Mouse (Mus musculus) heart, postnatal 4 days (tissue): ENCODE data around the gene Camk2n1. TPM values are rescaled to one million over a fixed set of nuclear protein-coding genes. Genes with fewer than 3 reads are reported as not detected.

Experiments used
- DNase-seq: peaks from one replicate; pipeline ENCODE4 v3.0.0; 2021
- total RNA-seq, 2 experiments: library from RNA; stranded (reverse); gene quantifications; 2 replicates each; pipeline ENCODE4 v1.2.3; 2021

The Camk2n1 gene
- total RNA-seq, 2 experiments from 2014 or later = 6.8 to 8.0 TPM

DNA sequence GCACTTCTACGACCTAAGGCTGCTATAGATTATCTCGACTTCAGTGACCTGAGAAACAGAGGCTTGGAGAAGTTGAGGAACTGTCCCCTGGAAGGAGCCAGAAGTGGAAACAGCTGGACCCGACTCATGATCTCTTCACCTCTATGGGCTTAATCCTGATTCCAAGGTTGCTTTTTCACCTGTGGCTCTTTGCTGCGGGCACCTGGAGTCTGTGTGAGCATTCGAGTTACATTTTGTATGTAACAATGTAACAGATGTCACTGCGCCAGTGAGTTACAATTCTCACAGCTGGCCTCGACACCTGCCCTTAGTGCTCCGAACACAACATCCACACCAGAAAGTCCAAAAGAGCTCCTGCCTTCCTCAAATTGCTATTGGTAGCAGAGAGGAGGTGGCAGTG lies 11.3 kb downstream of the Camk2n1 start:
- DNase-seq = no peak

DNA sequence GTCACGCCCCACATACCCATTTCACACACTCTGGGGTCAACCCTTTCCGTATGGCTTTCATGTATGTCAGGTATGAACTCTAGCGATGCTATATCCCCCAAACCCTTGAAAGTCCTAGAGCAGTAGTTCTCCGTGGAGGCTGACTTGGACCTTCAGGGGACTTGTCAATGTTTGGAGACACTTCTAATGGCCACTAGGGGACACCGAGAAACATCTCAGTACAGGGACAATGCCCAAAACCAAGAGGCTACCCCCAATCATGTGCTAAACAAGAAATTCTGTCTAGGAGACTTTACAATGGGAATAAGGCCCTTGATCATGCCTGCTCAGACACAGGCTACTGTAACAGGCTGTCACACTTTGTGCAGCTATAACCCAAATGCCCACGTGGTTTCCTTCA lies 12.6 kb downstream of the Camk2n1 start:
- DNase-seq = no peak

DNA sequence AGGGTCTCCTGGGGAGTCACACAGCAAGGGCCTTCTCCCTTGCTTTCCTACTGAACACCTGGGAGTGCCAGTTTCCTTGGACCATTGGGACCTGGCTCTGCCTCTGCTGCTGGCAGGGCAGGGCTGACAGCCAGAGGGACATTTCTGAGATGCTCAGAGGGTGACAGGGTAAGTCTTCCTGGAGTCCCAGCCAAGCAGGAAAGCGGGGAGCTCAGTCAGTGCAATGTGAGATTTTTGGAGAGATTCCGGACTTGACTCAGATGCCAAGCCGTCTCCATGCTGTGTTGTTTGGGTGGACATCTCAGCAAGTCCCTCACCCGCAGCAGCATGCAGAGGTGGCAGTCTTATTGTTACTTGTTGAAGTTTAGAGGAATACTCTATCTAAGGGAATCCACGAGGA lies 13.3 kb downstream of the Camk2n1 start:
- no peak for DNase-seq

DNA sequence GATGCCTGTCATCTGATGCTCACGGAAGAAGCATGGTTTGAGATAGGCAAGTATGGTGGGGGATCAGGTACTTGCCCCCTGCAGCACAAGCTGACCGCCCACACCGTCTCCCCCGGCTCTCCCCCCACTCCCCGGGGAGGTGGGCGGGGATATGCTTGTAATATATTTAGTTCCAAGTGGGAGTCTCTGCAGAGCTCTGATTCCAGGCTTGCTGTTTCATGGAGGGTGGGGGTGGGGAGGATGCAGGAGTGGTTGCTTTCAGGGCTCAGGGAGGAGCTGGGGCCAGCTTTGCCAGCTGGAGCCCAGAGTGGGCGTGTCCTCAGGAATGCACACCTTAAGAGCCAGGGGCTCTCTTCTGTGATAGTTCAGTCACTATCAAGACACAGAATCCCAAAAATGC lies 15.0 kb downstream of the Camk2n1 start:
- peak; percentile 49 for DNase-seq

DNA sequence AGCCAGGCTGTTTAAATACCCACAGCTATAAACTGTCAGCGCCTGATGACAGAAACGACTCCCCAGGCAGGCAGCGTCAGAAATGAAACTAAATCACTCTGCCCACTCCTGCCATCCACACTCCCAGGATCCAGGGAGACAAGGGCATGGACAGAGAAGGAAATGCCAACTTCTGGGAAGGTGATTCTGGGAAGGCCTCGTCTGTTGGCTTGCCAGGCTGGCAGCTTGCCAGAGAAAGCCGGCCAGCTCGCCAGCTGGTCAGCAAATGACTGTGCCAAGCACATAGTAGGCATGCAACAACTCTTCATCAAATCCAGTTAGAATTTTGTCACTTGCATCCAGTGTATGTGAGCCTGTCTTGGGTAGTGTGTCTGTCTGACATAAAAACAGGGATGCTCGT lies 17.1 kb downstream of the Camk2n1 start:
- no peak for DNase-seq

DNA sequence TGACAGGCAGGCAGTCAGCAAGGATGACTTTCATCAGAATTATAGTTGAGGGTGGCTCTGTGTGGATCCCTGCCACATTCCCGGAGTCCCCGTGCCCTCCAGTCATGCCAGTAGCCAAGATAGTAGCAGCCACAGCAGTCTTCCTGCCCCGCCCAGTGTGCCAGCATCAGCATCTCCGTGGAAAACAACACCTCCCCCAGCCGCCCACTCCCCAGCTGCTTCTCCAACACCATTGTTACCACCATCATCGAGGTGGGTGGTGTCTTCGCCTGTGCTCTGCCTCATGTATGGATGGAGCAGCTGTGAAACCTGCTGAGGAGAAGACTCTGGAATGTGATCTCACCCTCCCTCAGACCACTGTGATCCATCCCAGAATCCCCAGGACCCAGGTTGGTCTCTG lies 25.5 kb downstream of the Camk2n1 start:
- DNase-seq = no peak

DNA sequence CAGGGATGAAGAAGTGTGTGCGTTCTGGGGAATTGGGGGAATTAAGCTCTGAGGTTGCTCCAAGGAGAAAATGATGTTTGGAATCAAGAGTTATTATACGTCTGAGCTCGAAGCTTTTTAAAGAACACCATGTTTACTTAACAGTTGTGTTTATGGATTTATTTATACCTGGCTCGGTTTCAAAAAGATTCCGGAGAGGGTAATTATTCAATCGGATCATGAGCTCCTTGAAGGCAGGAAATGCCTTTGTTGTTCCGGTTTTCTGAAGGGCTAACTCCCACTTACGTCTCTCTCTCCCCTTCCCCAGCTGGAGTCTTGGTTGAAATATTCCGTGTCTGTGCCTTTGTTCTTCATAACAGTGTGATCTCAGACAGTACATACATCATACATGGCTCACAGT lies 26.8 kb downstream of the Camk2n1 start:
- DNase-seq = no peak

DNA sequence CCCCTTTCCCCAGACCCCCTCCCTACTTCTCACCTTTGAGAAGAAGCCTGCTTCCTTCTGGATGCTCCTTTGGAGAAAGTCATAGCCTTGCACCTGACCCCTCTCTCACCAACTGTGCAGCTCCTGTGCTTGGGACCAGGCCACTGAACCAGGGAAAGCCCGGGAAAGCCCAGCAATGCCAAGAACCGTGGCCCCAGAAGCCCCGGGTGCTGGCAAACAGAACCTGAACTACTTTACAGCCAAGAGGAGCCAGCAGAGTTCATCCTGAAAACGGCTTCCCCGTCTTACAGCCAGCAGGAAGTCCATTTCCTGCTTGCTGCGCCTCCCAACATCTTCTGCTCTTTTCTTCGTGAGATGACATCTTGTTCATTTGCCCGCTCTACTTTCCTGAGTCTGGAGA lies 28.6 kb downstream of the Camk2n1 start:
- DNase-seq = no peak

DNA sequence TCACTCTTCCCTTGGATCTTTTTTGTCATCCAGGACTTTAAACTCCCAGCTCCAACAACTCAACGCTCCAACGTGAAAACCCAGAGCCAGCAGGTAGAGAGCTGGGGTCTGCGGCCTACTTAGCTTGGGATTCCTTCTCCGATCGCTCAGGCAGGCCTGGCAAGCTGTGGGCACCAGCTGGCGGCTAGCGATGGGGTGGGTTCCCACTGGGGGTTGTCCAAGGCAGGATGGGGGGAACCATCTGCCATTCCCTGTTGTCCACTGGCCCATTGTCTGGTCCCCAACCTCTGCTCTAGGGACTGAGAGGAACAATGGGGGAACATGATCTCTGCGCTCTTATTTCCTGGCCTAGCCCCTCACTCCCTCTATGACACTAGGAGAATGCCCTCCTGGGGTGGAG lies 34.1 kb downstream of the Camk2n1 start:
- DNase-seq = no peak

DNA sequence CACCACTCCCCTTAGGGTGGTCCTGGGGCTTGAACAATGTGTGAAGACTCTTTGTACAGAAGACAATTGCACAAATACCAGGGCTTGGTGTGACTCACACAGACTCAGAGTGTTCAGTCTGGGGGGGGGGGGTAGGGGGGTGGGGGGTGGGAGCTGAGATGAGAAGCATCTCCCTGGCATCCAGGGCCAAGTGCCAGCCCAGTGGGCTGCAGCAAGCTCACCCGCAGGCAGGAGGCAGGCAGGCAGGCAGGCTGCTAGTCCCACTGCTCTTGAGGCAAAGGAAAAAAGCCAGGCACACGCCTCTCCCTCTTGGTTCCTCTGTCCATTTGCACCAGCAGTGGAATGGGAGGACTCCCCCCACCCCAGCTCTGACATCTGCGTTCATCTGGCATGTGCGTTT lies 37.0 kb downstream of the Camk2n1 start:
- no peak for DNase-seq

DNA sequence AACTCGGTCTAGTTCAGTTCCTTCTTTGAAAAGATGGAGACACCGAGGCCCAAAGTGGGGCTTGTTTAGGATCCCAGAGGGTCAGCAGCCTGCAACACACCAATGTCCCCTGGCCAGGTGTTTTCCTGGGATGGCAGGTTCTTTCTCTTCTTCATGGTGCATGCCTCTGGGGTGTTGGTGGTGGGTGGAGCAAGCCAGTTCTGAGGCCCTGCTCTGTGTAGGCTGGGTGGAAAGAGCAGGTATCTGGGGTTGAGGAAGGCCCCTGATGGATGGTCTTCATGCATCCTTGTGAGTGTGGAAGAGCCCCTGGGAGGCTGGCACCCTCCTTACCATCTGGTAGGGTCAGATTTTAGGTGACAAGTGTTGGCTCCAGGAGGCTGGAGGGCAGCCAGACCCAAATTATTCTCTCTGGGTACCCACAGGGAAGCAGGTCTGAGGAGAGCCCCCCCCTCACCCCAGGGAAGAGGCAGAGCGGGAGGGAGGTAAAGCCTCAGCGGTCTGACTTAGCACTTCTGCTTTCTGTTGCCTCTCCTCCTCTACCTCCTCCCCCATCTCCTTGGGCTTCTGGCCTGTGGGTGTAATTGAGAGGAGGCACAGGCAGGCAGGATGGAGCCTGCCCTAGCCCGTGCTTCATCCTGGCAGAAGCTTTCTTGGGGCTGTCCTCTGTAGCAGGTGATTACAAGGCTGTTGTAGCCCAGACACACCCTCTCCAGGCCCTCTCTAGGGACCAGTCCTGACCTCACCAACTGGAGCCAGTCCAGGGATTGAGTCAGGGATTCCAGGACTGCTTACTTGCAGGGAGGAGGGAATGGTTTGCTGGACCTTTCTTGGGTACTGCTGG lies 39.3 kb downstream of the Camk2n1 start:
- DNase-seq = peak; percentile 89

DNA sequence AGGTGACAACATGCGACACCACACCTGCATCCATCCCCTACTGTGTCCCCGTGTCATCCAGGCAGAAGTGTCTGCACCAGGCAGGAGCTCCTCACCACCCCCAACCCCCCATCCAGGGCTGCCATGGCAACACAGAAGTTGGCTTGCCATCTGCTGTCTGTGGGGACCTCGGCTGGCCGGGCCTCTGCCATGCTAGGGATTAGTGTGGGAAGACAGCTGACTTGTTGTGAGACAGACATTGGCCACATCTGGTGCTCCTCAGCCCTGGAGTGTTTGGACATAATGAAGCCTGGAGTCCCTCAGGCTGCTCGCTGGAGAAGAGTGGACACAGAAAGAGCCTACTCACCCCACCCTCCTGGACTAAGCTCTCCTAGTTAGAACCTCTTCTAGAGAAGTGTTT lies 40.8 kb downstream of the Camk2n1 start:
- peak; percentile 47 for DNase-seq

DNA sequence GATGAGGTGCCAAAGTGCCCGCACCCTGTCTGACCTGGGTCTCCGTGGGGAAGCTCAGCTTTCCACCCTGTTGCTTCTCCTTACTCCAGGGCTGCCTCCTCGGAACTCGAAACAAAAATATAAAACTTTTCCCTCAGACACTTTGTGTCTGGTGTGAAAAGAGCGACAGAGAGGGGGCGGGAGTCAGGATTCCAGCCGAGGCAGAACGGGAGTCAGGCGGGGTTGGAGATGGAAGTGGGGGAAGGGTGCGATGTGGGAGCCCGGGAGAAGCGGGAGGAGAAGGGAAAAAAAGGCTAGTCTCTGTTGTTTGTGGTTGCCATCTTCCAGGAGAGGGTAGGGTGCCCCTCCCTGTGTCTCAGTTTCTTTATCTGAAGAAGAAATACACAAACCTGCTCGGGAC lies 41.7 kb downstream of the Camk2n1 start:
- peak; percentile 55 for DNase-seq

DNA sequence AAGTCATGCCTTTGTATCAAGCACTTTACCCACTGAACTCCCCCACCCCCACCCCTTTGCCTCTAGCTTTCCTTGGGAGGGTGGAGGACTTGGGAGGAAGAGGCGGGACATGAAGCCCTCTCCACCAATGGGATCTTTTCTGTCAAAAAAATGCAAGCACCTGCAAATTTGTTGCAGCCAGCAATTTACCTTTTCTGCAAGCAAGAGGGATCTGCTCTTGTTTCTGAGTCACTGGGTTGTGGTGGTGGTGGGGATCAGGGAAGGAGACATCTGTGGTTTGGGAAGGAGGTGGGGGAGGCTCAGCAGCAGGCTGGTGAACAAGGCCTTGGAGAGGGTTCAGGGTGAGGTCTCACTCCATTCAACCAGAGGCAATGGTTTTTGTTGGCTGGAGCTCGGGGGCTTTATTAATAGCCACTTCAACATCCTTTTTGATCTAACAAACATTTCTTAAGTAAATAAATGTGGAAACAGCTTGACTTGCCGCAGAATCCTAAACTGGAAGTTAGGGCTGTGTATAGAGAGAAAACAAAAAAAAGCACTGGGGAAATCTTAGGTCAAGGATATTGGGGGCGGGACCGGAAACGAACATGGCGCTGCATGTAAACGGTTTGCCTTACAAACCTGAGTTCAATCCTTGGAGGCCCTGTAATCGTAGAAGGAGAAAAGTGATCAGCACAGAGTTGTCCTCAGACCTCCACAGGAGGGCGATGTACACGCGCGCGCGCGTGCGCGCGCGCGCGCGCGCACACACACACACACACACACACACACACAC lies 42.8 kb downstream of the Camk2n1 start:
- no peak for DNase-seq

DNA sequence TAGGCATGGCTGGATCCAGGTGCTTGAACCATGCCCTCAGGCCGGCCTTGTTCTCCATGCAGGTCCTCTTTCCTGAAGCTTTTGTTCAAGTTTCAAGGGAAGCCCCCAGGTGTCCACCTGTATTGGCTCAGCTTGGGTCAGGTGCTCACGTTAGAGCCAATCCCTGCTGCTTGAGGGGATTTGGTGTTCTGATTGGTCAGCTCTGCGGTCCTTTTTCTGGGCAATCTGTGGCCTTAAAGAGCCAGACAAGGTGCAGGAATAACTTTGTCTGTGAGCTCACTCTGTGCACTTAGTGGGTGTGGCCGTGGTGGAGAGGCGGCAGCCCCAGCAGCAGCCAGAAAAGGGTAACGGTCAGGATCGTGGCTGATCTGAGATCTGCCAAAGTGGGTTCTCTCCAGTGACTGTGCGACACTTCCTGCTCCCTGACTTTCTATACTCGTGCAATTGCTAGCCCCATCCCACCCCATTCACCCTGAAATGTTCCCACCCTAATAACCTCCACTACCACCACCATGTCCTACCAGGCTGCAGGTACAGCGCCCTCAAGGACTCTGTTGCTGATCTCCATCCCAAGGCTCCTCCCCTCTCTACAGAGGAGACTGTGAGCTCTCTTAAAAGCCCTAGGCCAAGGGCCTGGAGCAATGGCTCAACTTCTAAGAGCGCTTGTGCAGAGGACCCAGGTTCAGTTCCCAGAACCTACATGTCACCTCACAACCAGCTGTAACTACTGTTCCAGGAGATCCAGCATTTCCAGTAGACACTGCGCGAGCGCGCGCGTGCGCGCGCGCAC lies 45.9 kb downstream of the Camk2n1 start:
- DNase-seq = no peak

DNA sequence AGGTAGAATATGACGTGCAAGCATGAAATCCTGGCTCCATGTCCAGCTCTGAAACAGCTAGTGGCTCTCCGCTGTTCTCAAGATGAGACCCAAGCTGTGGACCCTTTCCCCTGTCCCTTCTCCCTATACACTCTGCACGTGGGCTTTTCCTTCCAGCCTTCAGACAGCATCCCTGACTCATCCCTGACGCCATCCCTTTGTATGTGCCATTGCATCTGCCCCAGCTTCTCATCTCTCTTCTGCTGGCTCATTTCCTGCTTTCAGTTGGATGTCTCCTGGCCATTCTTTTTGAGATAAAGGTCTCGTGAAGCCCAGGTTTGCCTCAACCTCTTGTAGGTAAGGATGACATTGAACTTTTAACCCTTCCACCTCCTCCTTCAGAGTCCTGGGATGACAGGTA lies 46.9 kb downstream of the Camk2n1 start:
- no peak for DNase-seq

DNA sequence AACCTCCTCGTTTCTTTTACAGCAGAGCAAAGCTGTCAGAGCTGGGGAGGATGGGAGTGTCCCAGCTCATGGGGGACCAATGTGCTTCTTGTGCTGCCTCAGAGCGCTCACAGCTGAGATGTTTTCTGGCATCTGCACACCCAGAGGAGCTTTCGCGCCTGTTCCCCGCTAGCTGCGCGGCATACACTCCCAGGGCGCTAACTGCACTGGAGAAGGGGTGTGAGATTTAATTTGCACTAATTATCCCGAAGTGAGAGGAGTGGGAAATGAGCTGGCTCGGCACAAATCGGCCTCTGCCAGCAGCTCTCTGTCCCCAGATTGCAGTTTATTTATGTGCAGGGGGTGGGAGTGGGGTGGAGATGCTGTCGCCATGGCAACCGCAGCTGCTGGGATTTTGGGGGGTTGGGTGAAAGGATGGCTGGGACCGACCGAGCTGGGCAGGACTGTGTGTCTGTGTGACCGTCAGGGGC lies 50.6 kb downstream of the Camk2n1 start:
- DNase-seq = peak; percentile 47

DNA sequence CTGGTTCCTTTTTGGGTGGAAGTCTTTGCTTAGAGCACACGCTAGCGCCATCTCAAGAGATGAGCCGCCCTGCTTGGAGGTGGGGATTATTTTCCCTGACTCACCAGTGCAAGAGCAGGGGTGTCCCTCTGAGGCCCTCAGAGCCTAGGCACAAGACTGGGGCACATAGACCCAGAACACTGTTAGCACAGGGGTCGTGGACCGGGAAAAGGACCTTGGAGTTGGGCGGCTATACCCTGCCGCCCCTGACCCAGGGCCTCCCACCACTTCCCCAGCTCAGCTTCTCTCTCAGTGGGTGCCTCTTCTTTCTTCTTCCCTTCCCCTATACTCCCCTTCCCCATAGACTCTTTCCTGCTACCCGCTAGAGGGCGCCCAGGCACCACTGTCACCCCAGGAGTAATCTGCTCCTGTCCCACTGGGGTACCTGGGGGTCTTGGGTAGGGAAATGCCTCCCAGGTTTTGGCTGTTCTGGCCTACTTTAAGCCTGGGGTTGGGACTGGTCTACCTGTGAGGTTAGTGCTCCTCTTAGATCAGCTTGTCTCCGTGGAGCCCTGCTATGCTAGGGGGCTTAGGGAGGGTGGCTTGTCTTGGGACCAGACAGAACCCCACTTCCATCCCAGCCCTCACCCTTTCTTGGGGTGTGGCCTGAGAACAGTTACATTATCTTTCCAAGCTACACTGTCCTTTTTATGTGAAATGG lies 51.2 kb downstream of the Camk2n1 start:
- peak; percentile 47 for DNase-seq

DNA sequence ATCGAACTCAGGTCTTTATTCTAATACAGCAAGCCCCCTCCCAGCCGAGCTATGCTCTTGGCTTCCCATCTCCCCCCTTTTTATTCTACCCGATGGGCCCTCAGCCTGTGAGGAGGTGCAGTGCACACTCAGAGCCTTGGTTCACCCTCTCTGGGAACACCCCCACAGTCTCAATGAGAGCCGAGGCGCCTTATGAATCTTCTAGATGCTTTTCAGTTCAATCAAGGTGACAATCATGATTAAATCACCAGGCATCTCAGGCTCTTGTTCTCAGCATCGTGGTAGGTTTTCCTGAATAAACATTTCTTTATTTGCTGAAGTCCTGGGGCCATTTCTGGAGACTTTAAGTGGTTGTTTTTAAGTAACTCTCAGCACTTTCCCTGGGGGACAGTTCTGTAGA lies 53.8 kb downstream of the Camk2n1 start:
- DNase-seq = no peak
